Comparison of ENCODE assay signal across 8 mouse cellular contexts in genomic region chr15:6707936-6708525, GRCm38 (mm10). TPM values are rescaled to one million over a fixed set of nuclear protein-coding genes. Genes with fewer than 3 reads are reported as not detected.
A peak's percentile ranks its signal among the peaks of the same experiment; 100 is the strongest.
DNase-seq lines count a peak whose midpoint lies in the region; TF ChIP-seq lines count a peak whose summit lies in the region.

Rictor (plus strand) TSS chr15:6708379.

- TF ChIP-seq RAD21 in MEL (IDR thresholded peaks at IDR 0.05; ENCODE audit: low read depth, low read length): no peak

- peaks cover 0 to 56% of the 10 kb centered on the region in 2 experiments; a peak in 2 of 4 replicates for H3K36me3 ChIP-seq in MEL (ENCODE audit: control insufficient read depth in 1 of 2, insufficient read depth in 2 of 2, low read length in 2 of 2)
- H3K36me3 ChIP-seq in hindbrain, embryonic 10.5 days: no peaks in the 10 kb centered on the region

- peak within 1 kb of the TSS; percentile 90 for H3K27ac ChIP-seq in MEL (ENCODE audit: control insufficient read depth, low read depth, low read length)
- peak within 1 kb of the TSS; percentile 96 for H3K27ac ChIP-seq in hindbrain, embryonic 10.5 days

- peak; percentile 64 to 92; a peak in 3 of 4 replicates for TF ChIP-seq POLR2A in MEL (IDR thresholded peaks at IDR 0.05; ENCODE audit: control insufficient read depth in 1 of 2, insufficient read depth in 1 of 2, low read depth in 1 of 2, low read length in 2 of 2, poor library complexity in 1 of 2)

- TF ChIP-seq CTCF in MEL (IDR thresholded peaks at IDR 0.05 in 2 of 3, conservative IDR thresholded peaks at IDR 0.05 in 1 of 3; ENCODE audit: control insufficient read depth in 1 of 3, insufficient read depth in 1 of 3, low read depth in 2 of 3, low read length in 3 of 3, poor library complexity in 1 of 3, severe bottlenecking in 1 of 3): no peak

- WGBS in hindbrain, embryonic 10.5 days: under 1% methylated on average over 67 of the region's 82 CpGs

- H3K4me1 ChIP-seq in MEL (ENCODE audit: control insufficient read depth in 1 of 2, insufficient read depth in 2 of 2, low read length in 2 of 2): peaks cover 17 to 30% of the 10 kb centered on the region in 2 experiments
- peaks cover 26% of the 10 kb centered on the region for H3K4me1 ChIP-seq in hindbrain, embryonic 10.5 days (replicated peaks)

- no peaks in the 10 kb centered on the region for H3K9me3 ChIP-seq in MEL (replicated peaks; ENCODE audit: insufficient read depth, low read length)
- H3K9me3 ChIP-seq in hindbrain, embryonic 10.5 days: no peaks in the 10 kb centered on the region

- peak within 1 kb of the TSS; percentile 100 for H3K9ac ChIP-seq in MEL (ENCODE audit: control insufficient read depth, low read depth, low read length, poor library complexity, severe bottlenecking)

- peaks cover 53% of the 10 kb centered on the region for H3K79me2 ChIP-seq in MEL (ENCODE audit: control insufficient read depth, insufficient read depth, low read length, poor library complexity)

- peak; percentile 85 for DNase-seq in MEL (ENCODE audit: low read depth, low spot score)
- peak; percentile 78 to 83 for DNase-seq in cerebellum, adult 18-20 months
- peak; percentile 83 for DNase-seq in forelimb bud, embryonic 11.5 days (ENCODE audit: low read depth, low spot score)
- peak; percentile 90 for DNase-seq in hindbrain, embryonic 10.5 days (ENCODE audit: low spot score)
- peak; percentile 71 to 72 for DNase-seq in layer of hippocampus, postnatal 25 days (ENCODE audit: extremely low spot score in 1 of 2, low spot score in 1 of 2)
- peak; percentile 73 for DNase-seq in lung, postnatal 25 days (ENCODE audit: low spot score)
- peak; percentile 64 for DNase-seq in retina, adult 2 months (ENCODE audit: low read depth, low spot score)
- DNase-seq in thymus, postnatal 36 days: peak; percentile 85 to 86

- no peak; a peak in 1 of 4 replicates for TF ChIP-seq EP300 in MEL (IDR thresholded peaks at IDR 0.05; ENCODE audit: low read depth in 1 of 2, low read length in 2 of 2)

- no peaks in the 10 kb centered on the region for H3K27me3 ChIP-seq in MEL (ENCODE audit: control insufficient read depth in 1 of 2, insufficient read depth in 2 of 2, low read length in 2 of 2)
- H3K27me3 ChIP-seq in hindbrain, embryonic 10.5 days (ENCODE audit: insufficient read depth, poor library complexity, severe bottlenecking): no peaks in the 10 kb centered on the region

- peak within 1 kb of the TSS; percentile 91 to 95 for H3K4me3 ChIP-seq in MEL (ENCODE audit: control insufficient read depth in 1 of 2, insufficient read depth in 1 of 2, low read depth in 2 of 2, low read length in 2 of 2)
- peak within 1 kb of the TSS; percentile 96 for H3K4me3 ChIP-seq in hindbrain, embryonic 10.5 days

TF ChIP-seq in MEL, 35 proteins besides CTCF, POLR2A, EP300 and RAD21:
- no peak for TF ChIP-seq MAFK (IDR thresholded peaks at IDR 0.05; ENCODE audit: borderline replicate concordance, low read depth, low read length)
- TF ChIP-seq UBTF (IDR thresholded peaks at IDR 0.05; ENCODE audit: borderline replicate concordance, insufficient read depth, low read depth, low read length): no peak
- no peak for TF ChIP-seq TAL1 (IDR thresholded peaks at IDR 0.05; ENCODE audit: low read length)
- peak; percentile 64 for TF ChIP-seq NELFE (IDR thresholded peaks at IDR 0.05; ENCODE audit: low read depth, low read length)
- no peak for TF ChIP-seq USF2 (IDR thresholded peaks at IDR 0.05; ENCODE audit: borderline replicate concordance in 1 of 2, insufficient read depth in 1 of 2, low read depth in 1 of 2, low read length in 2 of 2)
- TF ChIP-seq NRF1 (IDR thresholded peaks at IDR 0.05; ENCODE audit: insufficient read depth, low read depth, low read length, poor library complexity, severe bottlenecking): peak; percentile 47; the same call in 1 of the 2 replicates
- no peak for TF ChIP-seq JUND (IDR thresholded peaks at IDR 0.05; ENCODE audit: low read depth, low read length)
- TF ChIP-seq CHD2 (IDR thresholded peaks at IDR 0.05; ENCODE audit: low read length): peak; percentile 89
- peak; percentile 78 for TF ChIP-seq HCFC1 (IDR thresholded peaks at IDR 0.05; ENCODE audit: low read depth, low read length)
- TF ChIP-seq ZMIZ1 (IDR thresholded peaks at IDR 0.05; ENCODE audit: low read depth, low read length): no peak; the same call in none of the 2 replicates
- no peak for TF ChIP-seq KAT2A (conservative IDR thresholded peaks at IDR 0.05; ENCODE audit: low read depth, low read length)
- peak; percentile 47; the same call in 1 of the 2 replicates for TF ChIP-seq TBP (IDR thresholded peaks at IDR 0.05; ENCODE audit: low read depth, low read length)
- no peak for TF ChIP-seq MYB (IDR thresholded peaks at IDR 0.05; ENCODE audit: low read depth, low read length)
- TF ChIP-seq E2F4 (IDR thresholded peaks at IDR 0.05; ENCODE audit: borderline replicate concordance, low read depth, low read length): peak; percentile 17; the same call in 1 of the 2 replicates
- TF ChIP-seq MXI1 (IDR thresholded peaks at IDR 0.05; ENCODE audit: low read depth, low read length): peak; percentile 77
- no peak for TF ChIP-seq POLR2AphosphoS5 (IDR thresholded peaks at IDR 0.05; ENCODE audit: borderline replicate concordance, low read depth, low read length)
- TF ChIP-seq ZC3H11A (IDR thresholded peaks at IDR 0.05; ENCODE audit: low read depth, low read length): no peak
- no peak; the same call in none of the 2 replicates for TF ChIP-seq SIN3A (IDR thresholded peaks at IDR 0.05; ENCODE audit: low read length)
- no peak for TF ChIP-seq BHLHE40 (IDR thresholded peaks at IDR 0.05; ENCODE audit: borderline replicate concordance, low read depth, low read length)
- TF ChIP-seq ZNF384 (IDR thresholded peaks at IDR 0.05; ENCODE audit: low read depth, low read length): no peak
- TF ChIP-seq ZKSCAN1 (IDR thresholded peaks at IDR 0.05; ENCODE audit: low read depth, low read length): no peak
- TF ChIP-seq MAX (IDR thresholded peaks at IDR 0.05; ENCODE audit: low read length): no peak; the same call in 1 of the 2 replicates
- TF ChIP-seq CHD1 (IDR thresholded peaks at IDR 0.05; ENCODE audit: low read depth, low read length): no peak
- TF ChIP-seq MEF2A (IDR thresholded peaks at IDR 0.05; ENCODE audit: extremely low read depth, insufficient replicate concordance, low read depth, low read length, poor library complexity, severe bottlenecking): no peak
- TF ChIP-seq TCF12 (IDR thresholded peaks at IDR 0.05; ENCODE audit: low read depth, low read length): peak; percentile 51
- no peak for TF ChIP-seq GATA1 (IDR thresholded peaks at IDR 0.05; ENCODE audit: low read depth, low read length)
- TF ChIP-seq POLR2AphosphoS2 (IDR thresholded peaks at IDR 0.05; ENCODE audit: low read length): 0 out of 2 replicates have a peak, but pooled peaks have one; percentile 43
- no peak for TF ChIP-seq RCOR1 (IDR thresholded peaks at IDR 0.05; ENCODE audit: low read depth, low read length)
- no peak for TF ChIP-seq USF1 (IDR thresholded peaks at IDR 0.05; ENCODE audit: low read depth, low read length)
- TF ChIP-seq MAZ (IDR thresholded peaks at IDR 0.05; ENCODE audit: low read depth, low read length): peak; percentile 88; the same call in 1 of the 2 replicates
- TF ChIP-seq GABPA (IDR thresholded peaks at IDR 0.05; ENCODE audit: low read depth, low read length): no peak
- peak; percentile 64; the same call in 1 of the 2 replicates for TF ChIP-seq ELF1 (IDR thresholded peaks at IDR 0.05; ENCODE audit: low read depth, low read length)
- TF ChIP-seq MYC (IDR thresholded peaks at IDR 0.05; ENCODE audit: low read depth, low read length): peak; percentile 57; the same call in 1 of the 2 replicates
- 0 out of 2 replicates have a peak, but pooled peaks have one; percentile 35 for TF ChIP-seq ETS1 (IDR thresholded peaks at IDR 0.05; ENCODE audit: low read depth, low read length)
- TF ChIP-seq SMC3 (IDR thresholded peaks at IDR 0.05; ENCODE audit: low read depth, low read length): no peak
TF ChIP-seq in MEL: peak in this region for 13.

RNA-seq across cellular contexts. Expression of gene Rictor, which starts in this region (rescaled TPM):
- 10.6 and 12.8 TPM in 2 replicates for total RNA-seq in MEL (2012; rRNA removed)
- 10 to 100 TPM in 1 of 2 experiments, not detected in 1; 10.3 TPM for polyA plus RNA-seq in MEL (2012; ENCODE audit: insufficient read depth in 1 of 2, insufficient read length in 2 of 2, low read depth in 1 of 2, low replicate concordance in 2 of 2, missing spikeins in 1 of 2)
- 38.1 and 38.3 TPM in 2 replicates for polyA plus RNA-seq in hindbrain, embryonic 10.5 days (2016; fragmentation: Nextera tagmentation; extraction: Ambion mirVana)
- 10 to 100 TPM; 43.1 to 43.9 TPM for total RNA-seq in layer of hippocampus, postnatal 25 days (2021)

Comparison
In these comparisons a context has a peak if more than half of its experiments do, and no peak if none do; other contexts are left out.
1. Peak in every context shown above with its lines: DNase-seq, H3K4me3 ChIP-seq and H3K27ac ChIP-seq.